Mouse (Mus musculus) kidney, embryonic 16.5 days (tissue): ENCODE results near the gene Slc32a1. TPM values are rescaled to one million over a fixed set of nuclear protein-coding genes. Genes with fewer than 3 reads are reported as not detected.

Source experiments
- ATAC-seq: fragments of 200-750 bp; cut with Nextera tagmentation; 2 replicates; pipeline ENCODE4 v1.8.0; 2017; ENCODE audit warnings: moderate TSS enrichment; ENCODE audit not compliant: low FRiP score, low TSS enrichment
- H3K27ac ChIP-seq: fragments of 300-500 bp; sonication (generic); 2 replicates; pipeline ENCODE4 v1.5.1; 2014; ENCODE audit warnings: low read length
- H3K27me3 ChIP-seq: fragments of 300-500 bp; sonication (generic); 2 replicates; pipeline ENCODE4 v1.6.1; 2014; ENCODE audit warnings: low read length, control low read depth, mixed read lengths; ENCODE audit not compliant: insufficient read depth
- H3K36me3 ChIP-seq: fragments of 300-500 bp; sonication (generic); 2 replicates; pipeline ENCODE4 v1.6.1; 2014; ENCODE audit warnings: low read length, control low read depth, mixed read lengths; ENCODE audit not compliant: insufficient read depth
- H3K4me1 ChIP-seq: fragments of 300-500 bp; sonication (generic); 2 replicates; pipeline ENCODE4 v1.6.1; 2014; ENCODE audit warnings: low read length, control low read depth, mixed read lengths; ENCODE audit not compliant: insufficient read depth
- H3K4me2 ChIP-seq: fragments of 300-500 bp; sonication (generic); replicated peaks from 2 replicates; pipeline ENCODE4 v1.6.1; 2014; ENCODE audit warnings: low read depth, low read length
- H3K4me3 ChIP-seq: fragments of 300-500 bp; sonication (generic); 2 replicates; pipeline ENCODE4 v1.5.1; 2014; ENCODE audit warnings: mild to moderate bottlenecking, low read length
- H3K9ac ChIP-seq: fragments of 300-500 bp; sonication (generic); replicated peaks from 2 replicates; pipeline ENCODE4 v1.6.1; 2014; ENCODE audit warnings: low read length
- H3K9me3 ChIP-seq: fragments of 300-500 bp; sonication (generic); 2 replicates; pipeline ENCODE4 v1.6.1; 2016; ENCODE audit warnings: low read length, control low read depth
- WGBS: fragments of 180-500 bp; shearing (Covaris S2); extraction: QIAGEN DNeasy Blood & Tissue Kit; methylation state at CpG from one replicate; pipeline ENCODE4 v1.1.7; 2014; 5-methylcytosine and 5-hydroxymethylcytosine counted together
- polyA plus RNA-seq: library from polyadenylated mRNA; unstranded; fragments of >200 nt; fragmentation: Nextera tagmentation; extraction: Ambion mirVana; gene quantifications from 2 replicates; pipeline ENCODE4 v1.2.1, GENCODE M21; 2015

Slc32a1 gene
- polyA plus RNA-seq, 1 experiment from 2014 or later: not detected

DNA sequence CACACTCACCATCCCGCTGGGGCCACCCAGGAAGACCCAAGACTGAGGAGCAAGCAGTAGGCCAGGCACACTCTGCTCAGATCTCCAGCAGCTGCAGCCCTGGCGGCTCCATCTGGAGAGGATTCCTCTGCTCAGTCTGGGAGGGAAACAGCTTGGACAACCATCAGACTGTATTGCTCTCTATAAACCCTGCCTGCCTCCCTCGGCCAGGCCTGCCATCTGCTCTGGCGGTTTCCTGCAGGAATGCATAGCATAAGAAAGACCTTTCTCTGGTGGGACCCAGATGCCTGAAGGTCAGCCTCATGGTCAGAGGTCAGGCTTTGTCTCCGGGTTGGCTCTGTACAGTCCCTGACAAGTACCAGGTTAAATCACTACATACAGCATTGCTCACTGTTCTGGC is 19.3 kb upstream of the Slc32a1 start:
- Histone ChIP-seq H3K9ac (no peak overlapping the region), H3K27me3 (peaks cover 18% of the 10 kb centered on the region), H3K4me3 (no peak overlapping the region), H3K36me3 (no peaks in the 10 kb centered on the region), H3K4me2 (no peak overlapping the region), H3K9me3 (no peaks in the 10 kb centered on the region), H3K4me1 (peaks cover 8% of the 10 kb centered on the region), H3K27ac (no peak overlapping the region)
- WGBS: 28% methylated on average over 5 of the region's 5 CpGs
- no peak for ATAC-seq

- no peak for ATAC-seq
- Histone ChIP-seq H3K4me1 (peaks cover 8% of the 10 kb centered on the region), H3K4me3 (no peak overlapping the region), H3K4me2 (no peak overlapping the region), H3K27me3 (peaks cover 27% of the 10 kb centered on the region), H3K36me3 (no peaks in the 10 kb centered on the region), H3K9ac (no peak overlapping the region), H3K27ac (no peak overlapping the region), H3K9me3 (no peaks in the 10 kb centered on the region)
- WGBS: 66% methylated on average over 4 of the region's 4 CpGs
These were observed 17.2 kb upstream of the Slc32a1 start for GRCm38 (mm10) chr2:158593371-158593770.

DNA sequence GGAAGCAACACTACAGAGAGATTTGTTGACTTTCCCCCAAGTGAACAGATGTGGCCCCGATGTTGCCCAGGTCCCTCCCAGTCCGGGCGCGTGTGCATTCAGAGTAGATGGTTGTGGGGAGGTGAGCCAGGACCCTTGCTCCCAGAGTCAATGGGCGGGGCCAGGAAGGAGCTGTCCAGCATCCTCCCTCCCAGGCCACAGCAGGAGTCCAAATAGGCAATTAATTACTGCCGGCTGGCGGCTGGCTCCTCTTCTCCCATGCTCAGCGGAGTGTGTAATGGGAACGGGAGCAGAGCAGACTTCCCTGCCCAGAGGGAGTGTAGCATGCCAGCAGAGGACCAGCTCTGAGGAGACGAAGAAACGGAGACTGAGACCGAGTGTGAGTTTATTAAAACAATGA is 15.5 kb upstream of the Slc32a1 start:
- 2% methylated on average over 12 of the region's 12 CpGs for WGBS
- peak; percentile 94 for ATAC-seq
- Histone ChIP-seq H3K27me3 (peaks cover 39% of the 10 kb centered on the region), H3K9me3 (no peaks in the 10 kb centered on the region), H3K4me2 (0 out of 2 replicates have a peak overlapping the region, but pooled peaks have one; percentile 3), H3K9ac (no peak overlapping the region), H3K4me3 (no peak overlapping the region), H3K27ac (no peak overlapping the region), H3K36me3 (no peaks in the 10 kb centered on the region), H3K4me1 (peaks cover 8% of the 10 kb centered on the region)

DNA sequence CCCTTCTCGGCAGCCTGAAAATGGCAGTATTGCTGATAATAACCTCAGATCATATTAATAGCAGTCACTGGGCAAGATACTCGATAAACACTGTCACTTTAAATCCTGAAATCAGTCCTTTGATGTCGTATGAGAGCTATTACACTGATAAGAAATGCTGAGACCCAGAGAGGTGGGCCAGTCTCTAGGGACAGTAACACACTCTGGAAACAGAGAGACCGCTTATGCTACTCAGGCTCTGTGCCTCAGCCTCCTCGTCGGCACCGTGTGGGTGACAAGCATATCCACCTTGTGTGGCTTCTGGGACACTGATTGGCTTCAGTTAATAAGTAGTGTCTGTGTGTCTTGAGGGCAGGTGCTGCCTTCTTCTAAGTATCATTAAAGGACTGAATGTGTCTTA is 15.0 kb upstream of the Slc32a1 start:
- WGBS: 17% methylated on average over 7 of the region's 7 CpGs
- Histone ChIP-seq H3K4me2 (0 out of 2 replicates have a peak overlapping the region, but pooled peaks have one; percentile 3), H3K9me3 (no peaks in the 10 kb centered on the region), H3K9ac (no peak overlapping the region), H3K4me3 (no peak overlapping the region), H3K27me3 (peaks cover 34% of the 10 kb centered on the region), H3K4me1 (peaks cover 8% of the 10 kb centered on the region), H3K36me3 (no peaks in the 10 kb centered on the region), H3K27ac (no peak overlapping the region)
- no peak for ATAC-seq

GRCm38 (mm10) chr2:158596803-158597202 is 13.8 kb upstream of the Slc32a1 start:
- H3K27me3 ChIP-seq: peaks cover 41% of the 10 kb centered on the region

DNA sequence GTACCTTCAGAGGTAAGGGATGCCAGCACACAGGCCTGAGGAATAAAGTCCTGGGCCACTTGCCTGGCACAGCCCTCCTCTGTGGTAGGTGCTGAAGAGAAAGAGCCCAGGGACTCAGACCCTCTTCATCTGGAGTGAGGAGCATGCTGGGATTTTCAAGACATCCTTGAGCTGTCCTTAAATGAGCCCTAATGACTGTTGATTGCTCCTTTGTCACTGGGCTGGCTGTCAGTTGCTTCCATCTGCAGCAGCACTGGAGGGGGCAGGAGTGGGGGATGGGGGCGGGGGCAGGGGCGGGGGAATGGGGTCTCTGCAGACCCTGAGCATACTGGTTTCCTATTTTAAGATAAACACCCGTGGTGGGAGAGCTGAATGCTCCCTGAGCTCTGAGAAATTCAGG is 10.1 kb upstream of the Slc32a1 start:
- H3K4me1 ChIP-seq: peaks cover 12% of the 10 kb centered on the region
- H3K9me3 ChIP-seq: no peaks in the 10 kb centered on the region
- no peaks in the 10 kb centered on the region for H3K36me3 ChIP-seq
- 24% methylated on average over 3 of the region's 3 CpGs for WGBS
- no peak for ATAC-seq
- H3K27ac ChIP-seq: no peak overlapping the region
- H3K4me3 ChIP-seq: no peak overlapping the region
- peaks cover 61% of the 10 kb centered on the region for H3K27me3 ChIP-seq
- no peak overlapping the region for H3K4me2 ChIP-seq
- H3K9ac ChIP-seq: no peak overlapping the region

More at GRCm38 (mm10) chr2:158596803-158597202, 13.8 kb upstream of the Slc32a1 start:
- no peak overlapping the region for H3K4me3 ChIP-seq
- H3K4me1 ChIP-seq: peaks cover 8% of the 10 kb centered on the region
- H3K4me2 ChIP-seq: no peak overlapping the region
- 43% methylated on average over 1 of the region's 1 CpGs for WGBS
- H3K9me3 ChIP-seq: no peaks in the 10 kb centered on the region
- H3K36me3 ChIP-seq: no peaks in the 10 kb centered on the region
- no peak overlapping the region for H3K9ac ChIP-seq
- no peak overlapping the region for H3K27ac ChIP-seq
- ATAC-seq: no peak

DNA sequence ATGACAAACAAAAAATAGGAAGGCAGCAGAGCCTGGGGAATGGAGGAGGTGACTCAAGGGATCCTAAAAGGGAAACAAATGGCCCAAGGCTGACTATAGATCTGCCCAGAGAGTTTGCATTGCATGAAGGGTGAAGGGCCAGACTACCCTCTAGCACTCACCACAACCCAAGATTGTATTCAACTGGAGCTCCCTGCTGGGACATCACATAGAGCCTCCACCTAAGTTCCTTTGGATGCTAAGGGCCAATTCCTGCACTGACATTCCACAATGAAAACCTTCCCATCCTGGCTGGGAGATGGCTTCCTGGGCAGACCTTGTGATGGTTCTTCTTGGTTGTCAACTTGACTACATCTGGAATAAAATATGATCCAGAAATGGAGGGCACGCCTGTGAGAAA is 9.2 kb upstream of the Slc32a1 start:
- 93% methylated on average over 1 of the region's 1 CpGs for WGBS
- Histone ChIP-seq H3K27me3 (peaks cover 59% of the 10 kb centered on the region), H3K4me1 (peaks cover 11% of the 10 kb centered on the region; the same call in 1 of the 2 replicates), H3K9ac (no peak overlapping the region), H3K27ac (no peak overlapping the region), H3K4me2 (no peak overlapping the region), H3K36me3 (no peaks in the 10 kb centered on the region), H3K4me3 (no peak overlapping the region), H3K9me3 (no peaks in the 10 kb centered on the region)
- ATAC-seq: no peak

- Histone ChIP-seq H3K9ac (no peak overlapping the region), H3K36me3 (no peaks in the 10 kb centered on the region), H3K4me3 (0 out of 2 replicates have a peak overlapping the region, but pooled peaks have one; percentile 4), H3K27ac (no peak overlapping the region), H3K4me2 (0 out of 2 replicates have a peak overlapping the region, but pooled peaks have one; percentile 8), H3K4me1 (peaks cover 11% of the 10 kb centered on the region; the same call in 1 of the 2 replicates), H3K27me3 (peaks cover 63% of the 10 kb centered on the region), H3K9me3 (no peaks in the 10 kb centered on the region)
- 4% methylated on average over 15 of the region's 15 CpGs for WGBS
- ATAC-seq: peak; percentile 62
These were observed 7.9 kb upstream of the Slc32a1 start for GRCm38 (mm10) chr2:158602663-158603062.

GRCm38 (mm10) chr2:158606511-158606964 is 4.0 kb upstream of the Slc32a1 start:
- peak; percentile 64 for ATAC-seq
- Histone ChIP-seq H3K4me3 (no peak overlapping the region), H3K9ac (no peak overlapping the region), H3K27me3 (peaks cover 78% of the 10 kb centered on the region), H3K4me2 (peak overlapping the region; percentile 21), H3K27ac (no peak overlapping the region), H3K4me1 (peaks cover 30% of the 10 kb centered on the region), H3K36me3 (no peaks in the 10 kb centered on the region), H3K9me3 (no peaks in the 10 kb centered on the region)
- 7% methylated on average over 4 of the region's 4 CpGs for WGBS

- H3K36me3 ChIP-seq: no peaks in the 10 kb centered on the region
- H3K4me1 ChIP-seq: peaks cover 27% of the 10 kb centered on the region
- H3K27ac ChIP-seq: no peak overlapping the region
- peak overlapping the region; percentile 42 for H3K4me2 ChIP-seq
- H3K27me3 ChIP-seq: peaks cover 87% of the 10 kb centered on the region
- WGBS: under 1% methylated on average over 27 of the region's 27 CpGs
- H3K9me3 ChIP-seq: no peaks in the 10 kb centered on the region
- H3K9ac ChIP-seq: no peak overlapping the region
- no peak for ATAC-seq
- peak overlapping the region; percentile 21 for H3K4me3 ChIP-seq
These were observed 886 bp upstream of the Slc32a1 start for GRCm38 (mm10) chr2:158609681-158610080.
